Mouse (Mus musculus): ENCODE data around the gene C330021F23Rik. TPM values are rescaled to one million over a fixed set of nuclear protein-coding genes. Genes with fewer than 3 reads are reported as not detected.

C330021F23Rik gene
- polyA plus RNA-seq (2015; fragmentation: Nextera tagmentation; extraction: Ambion mirVana) = 7.5 and 8.3 TPM in 2 replicates

GRCm38 (mm10) chr8:3567641-3568371, at the start of gene C330021F23Rik:
Gene C330021F23Rik, plus strand, starts transcription at chr8:3567990.
- Histone ChIP-seq H3K9me3 (replicated peaks) (no peaks in the 10 kb centered on the region), H3K27me3 (no peaks in the 10 kb centered on the region), H3K36me3 (no peaks in the 10 kb centered on the region), H3K4me2 (peak within 1 kb of the TSS; percentile 52), H3K4me3 (replicated peaks) (peak within 1 kb of the TSS; percentile 34), H3K9ac (peak within 1 kb of the TSS; percentile 23), H3K27ac (peak within 1 kb of the TSS; percentile 80), H3K4me1 (peaks cover 20% of the 10 kb centered on the region)
- 2% methylated on average over 12 of the region's 12 CpGs for WGBS
- peak; percentile 93 for ATAC-seq (replicated peaks; ENCODE audit: low FRiP score)

DNA sequence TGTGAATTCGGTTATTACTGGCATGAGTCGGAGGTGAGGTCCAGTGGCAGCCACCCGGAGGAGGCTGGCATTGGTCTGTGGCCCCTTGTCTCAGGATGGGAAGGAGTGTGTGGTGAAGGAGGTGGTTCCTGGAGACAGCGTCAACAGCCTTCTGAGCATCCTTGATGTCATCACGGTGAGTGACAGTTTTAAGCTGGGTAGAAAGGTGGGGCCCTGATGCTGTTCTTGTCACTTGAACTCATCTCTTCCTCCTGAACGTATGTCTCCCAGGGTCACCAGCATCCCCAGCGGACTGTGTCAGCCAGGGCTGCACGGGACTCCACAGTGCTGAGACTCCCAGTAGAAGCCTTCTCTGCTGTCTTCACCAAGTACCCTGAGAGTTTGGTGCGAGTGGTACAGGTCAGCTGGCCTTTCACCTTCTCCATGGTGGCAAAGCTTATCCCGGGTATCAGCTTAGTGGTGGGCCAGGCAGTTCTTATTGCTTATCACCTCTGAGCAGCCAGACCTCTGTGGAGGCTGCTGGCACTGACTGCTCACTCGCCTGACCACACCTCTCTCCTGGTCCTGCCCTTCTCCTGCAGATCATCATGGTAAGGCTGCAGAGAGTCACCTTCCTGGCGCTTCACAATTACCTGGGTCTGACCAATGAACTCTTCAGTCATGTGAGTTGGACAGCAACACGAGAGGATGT, 45.6 kb upstream of the C330021F23Rik start:
- Histone ChIP-seq H3K27me3 (no peaks in the 10 kb centered on the region), H3K9ac (no peak overlapping the region), H3K4me2 (no peak overlapping the region), H3K36me3 (peaks cover 65% of the 10 kb centered on the region), H3K27ac (no peak overlapping the region), H3K4me3 (replicated peaks) (no peak overlapping the region), H3K4me1 (peaks cover 5% of the 10 kb centered on the region), H3K9me3 (replicated peaks) (no peaks in the 10 kb centered on the region)
- peak; percentile 75; the same call in 1 of the 2 replicates for ATAC-seq (replicated peaks; ENCODE audit: low FRiP score)
- WGBS = 91% methylated on average over 13 of the region's 13 CpGs

DNA sequence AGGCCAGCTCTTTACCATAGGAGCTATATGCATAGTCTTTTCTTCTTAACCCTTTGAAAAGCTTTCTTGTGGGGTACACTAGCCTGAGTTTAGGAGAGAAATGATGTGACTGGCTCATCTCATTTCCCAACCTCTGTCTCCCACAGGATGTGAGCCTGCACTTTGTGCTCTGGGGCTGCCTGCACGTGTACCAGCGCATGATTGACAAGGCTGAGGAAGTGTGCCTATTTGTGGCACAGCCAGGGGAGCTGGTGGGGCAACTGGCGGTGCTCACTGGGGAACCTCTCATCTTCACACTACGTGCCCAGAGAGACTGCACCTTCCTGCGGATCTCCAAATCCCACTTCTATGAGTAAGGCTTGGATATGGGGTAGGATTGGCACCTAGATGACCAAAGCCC, 37.0 kb upstream of the C330021F23Rik start:
- Histone ChIP-seq H3K9ac (no peak overlapping the region), H3K36me3 (peaks cover 66% of the 10 kb centered on the region), H3K27me3 (no peaks in the 10 kb centered on the region), H3K9me3 (replicated peaks) (no peaks in the 10 kb centered on the region), H3K27ac (no peak overlapping the region), H3K4me2 (no peak overlapping the region), H3K4me1 (no peaks in the 10 kb centered on the region), H3K4me3 (replicated peaks) (no peak overlapping the region)
- 85% methylated on average over 5 of the region's 5 CpGs for WGBS
- ATAC-seq (replicated peaks; ENCODE audit: low FRiP score) = no peak

DNA sequence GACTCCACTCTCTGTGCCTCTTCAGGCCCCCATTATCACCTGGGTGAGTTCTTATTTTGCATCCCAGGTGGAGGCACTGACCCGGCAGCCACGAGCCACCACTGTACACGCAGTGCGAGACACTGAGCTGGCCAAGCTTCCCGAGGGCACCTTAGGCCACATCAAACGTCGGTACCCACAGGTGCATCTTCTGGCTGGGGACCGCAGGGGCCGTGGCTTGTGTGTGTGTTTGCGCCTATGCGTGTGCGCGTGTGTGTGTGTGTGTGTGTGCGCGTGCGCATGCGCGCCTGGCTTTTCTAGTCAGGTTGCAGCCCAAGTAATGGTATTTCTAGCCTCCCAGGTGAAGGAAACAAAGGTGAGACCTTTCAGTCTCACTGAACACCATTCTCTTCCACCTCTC, 35.9 kb upstream of the C330021F23Rik start:
- Histone ChIP-seq H3K4me3 (replicated peaks) (no peak overlapping the region), H3K9me3 (replicated peaks) (no peaks in the 10 kb centered on the region), H3K27ac (no peak overlapping the region), H3K27me3 (no peaks in the 10 kb centered on the region), H3K4me2 (no peak overlapping the region), H3K9ac (no peak overlapping the region), H3K36me3 (peaks cover 67% of the 10 kb centered on the region), H3K4me1 (no peaks in the 10 kb centered on the region)
- ATAC-seq (replicated peaks; ENCODE audit: low FRiP score) = no peak
- 94% methylated on average over 18 of the region's 18 CpGs for WGBS

DNA sequence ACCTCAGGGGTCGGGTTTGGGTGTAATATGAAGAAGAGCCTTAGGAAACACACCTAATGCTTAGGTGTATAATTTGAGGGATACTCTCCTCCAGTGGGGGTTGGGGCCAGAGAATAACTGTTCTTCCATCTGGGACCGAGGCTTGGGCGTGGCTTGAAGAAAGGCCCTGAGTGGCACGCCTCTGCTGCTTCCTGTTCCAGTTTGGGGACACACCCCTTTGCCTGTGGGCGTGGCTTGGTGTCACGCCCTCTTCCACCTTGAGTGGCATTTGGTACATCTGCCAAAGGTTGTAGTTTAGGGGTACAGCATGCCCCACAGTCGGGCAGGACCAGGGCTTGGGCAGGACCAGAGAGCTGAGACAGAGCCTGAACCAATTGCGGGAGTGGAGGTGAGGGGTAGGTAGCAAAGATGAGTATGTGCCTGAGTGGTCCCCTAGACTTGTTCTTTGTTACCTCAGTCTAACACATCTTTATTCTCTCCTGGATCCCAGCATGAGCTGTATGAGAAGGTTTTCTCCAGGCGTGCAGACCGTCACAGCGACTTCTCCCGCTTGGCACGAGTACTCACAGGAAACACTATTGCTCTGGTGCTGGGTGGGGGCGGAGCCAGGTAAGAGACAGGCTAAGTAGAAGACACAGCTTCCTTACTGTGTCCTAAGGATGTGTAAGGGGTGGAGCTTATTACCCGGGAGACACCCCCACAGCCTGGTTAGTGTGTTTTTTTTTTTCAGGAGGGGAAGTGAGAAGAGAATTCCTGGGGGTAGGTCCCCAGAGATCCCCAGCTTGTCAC, 31.5 kb upstream of the C330021F23Rik start:
- H3K4me3 ChIP-seq (replicated peaks) = no peak overlapping the region
- H3K27ac ChIP-seq = no peak overlapping the region
- no peak overlapping the region for H3K9ac ChIP-seq
- H3K4me1 ChIP-seq = no peaks in the 10 kb centered on the region
- H3K4me2 ChIP-seq = no peak overlapping the region
- H3K36me3 ChIP-seq = peaks cover 89% of the 10 kb centered on the region
- WGBS = 65% methylated on average over 15 of the region's 15 CpGs
- no peak for ATAC-seq (replicated peaks; ENCODE audit: low FRiP score)
- no peaks in the 10 kb centered on the region for H3K9me3 ChIP-seq (replicated peaks)
- no peaks in the 10 kb centered on the region for H3K27me3 ChIP-seq

- no peak for ATAC-seq (replicated peaks; ENCODE audit: low FRiP score)
- no peak overlapping the region for H3K4me3 ChIP-seq (replicated peaks)
- H3K4me1 ChIP-seq = no peaks in the 10 kb centered on the region
- H3K9ac ChIP-seq = no peak overlapping the region
- no peak overlapping the region for H3K27ac ChIP-seq
- no peaks in the 10 kb centered on the region for H3K27me3 ChIP-seq
- no peak overlapping the region for H3K4me2 ChIP-seq
- H3K9me3 ChIP-seq (replicated peaks) = no peaks in the 10 kb centered on the region
- H3K36me3 ChIP-seq = peaks cover 89% of the 10 kb centered on the region
- 94% methylated on average over 9 of the region's 9 CpGs for WGBS
Measured at GRCm38 (mm10) chr8:3536940-3537339, 30.9 kb upstream of the C330021F23Rik start.

GRCm38 (mm10) chr8:3537666-3538065, 30.1 kb upstream of the C330021F23Rik start:
- Histone ChIP-seq H3K4me1 (no peaks in the 10 kb centered on the region), H3K9ac (no peak overlapping the region), H3K27me3 (no peaks in the 10 kb centered on the region), H3K27ac (no peak overlapping the region), H3K36me3 (peaks cover 86% of the 10 kb centered on the region), H3K9me3 (replicated peaks) (no peaks in the 10 kb centered on the region), H3K4me2 (no peak overlapping the region), H3K4me3 (replicated peaks) (no peak overlapping the region)
- WGBS = 81% methylated on average over 26 of the region's 26 CpGs
- ATAC-seq (replicated peaks; ENCODE audit: low FRiP score) = 0 out of 2 replicates have a peak, but pooled peaks have one; percentile 22

- ATAC-seq (replicated peaks; ENCODE audit: low FRiP score) = no peak
- Histone ChIP-seq H3K36me3 (peaks cover 91% of the 10 kb centered on the region), H3K9ac (no peak overlapping the region), H3K27ac (no peak overlapping the region), H3K9me3 (replicated peaks) (no peaks in the 10 kb centered on the region), H3K4me2 (no peak overlapping the region), H3K27me3 (no peaks in the 10 kb centered on the region), H3K4me1 (no peaks in the 10 kb centered on the region), H3K4me3 (replicated peaks) (no peak overlapping the region)
- 88% methylated on average over 7 of the region's 7 CpGs for WGBS
Measured at GRCm38 (mm10) chr8:3539146-3539545, 28.6 kb upstream of the C330021F23Rik start.

DNA sequence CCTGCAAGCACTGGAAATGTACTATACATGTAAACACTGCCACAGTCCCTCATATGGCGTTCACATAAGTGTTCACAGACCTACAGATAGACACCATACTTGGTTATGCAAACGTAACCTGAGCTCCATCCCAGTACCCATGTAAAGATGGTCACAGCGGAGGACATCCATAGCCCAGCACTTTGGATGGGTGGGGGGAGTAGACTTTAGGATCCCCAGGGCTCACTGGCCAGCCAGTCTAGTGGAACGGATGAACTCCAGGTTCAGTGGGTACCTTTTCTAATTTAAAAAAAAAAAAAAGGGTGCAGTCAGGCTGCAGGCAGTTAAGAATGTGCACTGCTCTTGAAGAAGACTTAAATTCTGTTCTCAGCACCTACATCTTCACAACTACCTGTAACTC, 27.7 kb upstream of the C330021F23Rik start:
- Histone ChIP-seq H3K4me3 (replicated peaks) (no peak overlapping the region), H3K9me3 (replicated peaks) (0 out of 2 replicates have a peak, but pooled peaks cover 3% of the 10 kb centered on the region), H3K4me1 (no peaks in the 10 kb centered on the region), H3K36me3 (peaks cover 95% of the 10 kb centered on the region), H3K4me2 (no peak overlapping the region), H3K9ac (no peak overlapping the region), H3K27ac (no peak overlapping the region), H3K27me3 (no peaks in the 10 kb centered on the region)
- 85% methylated on average over 4 of the region's 4 CpGs for WGBS
- ATAC-seq (replicated peaks; ENCODE audit: low FRiP score) = no peak

- Histone ChIP-seq H3K27ac (no peak overlapping the region), H3K4me2 (no peak overlapping the region), H3K9ac (no peak overlapping the region), H3K9me3 (replicated peaks) (0 out of 2 replicates have a peak, but pooled peaks cover 4% of the 10 kb centered on the region), H3K4me3 (replicated peaks) (no peak overlapping the region), H3K27me3 (no peaks in the 10 kb centered on the region), H3K36me3 (peaks cover 46% of the 10 kb centered on the region), H3K4me1 (no peaks in the 10 kb centered on the region)
- 88% methylated on average over 2 of the region's 2 CpGs for WGBS
- ATAC-seq (replicated peaks; ENCODE audit: low FRiP score) = no peak
Measured at GRCm38 (mm10) chr8:3546511-3546910, 21.3 kb upstream of the C330021F23Rik start.

GRCm38 (mm10) chr8:3552240-3552639, 15.6 kb upstream of the C330021F23Rik start:
- no peak overlapping the region for H3K4me3 ChIP-seq (replicated peaks)
- no peak overlapping the region for H3K9ac ChIP-seq
- 80% methylated on average over 1 of the region's 1 CpGs for WGBS
- no peaks in the 10 kb centered on the region for H3K4me1 ChIP-seq
- no peak for ATAC-seq (replicated peaks; ENCODE audit: low FRiP score)
- H3K4me2 ChIP-seq = no peak overlapping the region
- H3K9me3 ChIP-seq (replicated peaks) = no peaks in the 10 kb centered on the region
- H3K27ac ChIP-seq = no peak overlapping the region
- no peaks in the 10 kb centered on the region for H3K27me3 ChIP-seq
- H3K36me3 ChIP-seq = no peaks in the 10 kb centered on the region

- Histone ChIP-seq H3K9me3 (replicated peaks) (no peaks in the 10 kb centered on the region), H3K9ac (no peak overlapping the region), H3K4me2 (no peak overlapping the region), H3K4me3 (replicated peaks) (no peak overlapping the region), H3K27me3 (no peaks in the 10 kb centered on the region), H3K4me1 (no peaks in the 10 kb centered on the region), H3K36me3 (no peaks in the 10 kb centered on the region), H3K27ac (no peak overlapping the region)
- WGBS = 57% methylated on average over 4 of the region's 4 CpGs
- ATAC-seq (replicated peaks; ENCODE audit: low FRiP score) = peak; percentile 93
Measured at GRCm38 (mm10) chr8:3556114-3556513, 11.7 kb upstream of the C330021F23Rik start.
